Mouse (Mus musculus): ENCODE measurements around the gene Pald1. TPM values are rescaled to one million over a fixed set of nuclear protein-coding genes. Genes with fewer than 3 reads are reported as not detected.

Pald1 gene
- total and polyA plus RNA-seq, 2 experiments from 2014 or later, result 17.9 to 66.8 TPM

DNA sequence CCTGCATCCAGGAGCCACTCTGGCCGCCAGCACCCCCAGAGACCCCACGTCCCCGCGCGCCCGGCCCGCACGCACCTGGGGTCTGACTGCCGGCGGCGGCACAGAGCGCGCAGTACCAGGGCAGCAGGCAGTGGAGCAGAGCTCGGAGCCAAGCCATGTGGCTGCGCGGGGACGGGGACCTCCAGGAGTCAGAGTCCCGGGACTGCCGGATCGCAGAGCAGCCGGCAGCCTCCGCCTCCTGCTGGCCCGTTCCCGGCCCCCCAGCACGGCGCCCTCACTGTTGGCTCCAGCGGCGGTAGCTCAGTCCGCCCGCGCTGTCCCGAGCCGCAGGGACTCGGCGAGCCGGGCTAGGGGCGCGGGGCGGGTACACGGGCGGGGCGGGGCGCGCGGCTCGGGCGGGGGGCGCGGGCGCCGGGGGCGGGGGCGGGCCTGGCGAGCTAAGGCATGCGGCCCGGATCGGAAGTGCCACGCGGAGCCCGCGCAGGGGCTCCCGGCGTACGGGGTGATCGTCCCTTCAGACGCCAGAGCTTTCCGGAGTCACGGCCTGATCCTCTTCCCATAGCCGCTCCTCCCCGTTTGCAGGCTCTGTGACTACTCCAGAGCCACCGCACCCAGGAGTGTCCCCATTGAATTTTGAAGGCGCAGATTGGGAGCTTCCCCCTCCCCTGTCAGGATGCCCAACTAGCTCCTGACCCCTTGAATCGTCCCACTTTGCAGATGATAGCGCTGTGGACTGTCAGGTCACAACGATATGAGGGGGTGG, 110.1 kb downstream of the Pald1 start, which contains the start of gene Adamts14:
TSS of gene Adamts14 (minus strand) at position 358 of the 763 bp plus-strand sequence.
- H3K4me1 ChIP-seq (ENCODE audit: control insufficient read depth, insufficient read depth), result peaks cover 8% of the 10 kb centered on the region; the same call in 1 of the 2 replicates
- peak within 1 kb of the TSS; percentile 84 for H3K4me2 ChIP-seq (ENCODE audit: low read depth, low read length)
- ATAC-seq (ENCODE audit: insufficient read depth, low read depth) (peak; percentile 40), DNase-seq (ENCODE audit: low spot score) (peak; percentile 52)
- no peak for TF ChIP-seq EP300 (IDR thresholded peaks at IDR 0.05; ENCODE audit: low read depth)
- no peak for TF ChIP-seq CTCF (IDR thresholded peaks at IDR 0.05; ENCODE audit: low read depth)
- 1% methylated on average over 66 of the region's 75 CpGs for WGBS
- H3K27me3 ChIP-seq (ENCODE audit: control insufficient read depth, insufficient read depth, low read length), result no peaks in the 10 kb centered on the region; the same call in none of the 2 replicates
- H3K9ac ChIP-seq (replicated peaks; ENCODE audit: low read depth, low read length), result peak within 1 kb of the TSS; percentile 58
- H3K36me3 ChIP-seq (replicated peaks; ENCODE audit: control insufficient read depth, insufficient read depth, low read length), result no peaks in the 10 kb centered on the region
- no peaks in the 10 kb centered on the region for H3K9me3 ChIP-seq (replicated peaks; ENCODE audit: control insufficient read depth, low read length)
- peak within 1 kb of the TSS; percentile 75 for H3K27ac ChIP-seq (ENCODE audit: low read depth)
- H3K4me3 ChIP-seq (ENCODE audit: low read depth, low read length), result peak within 1 kb of the TSS; percentile 52

DNA sequence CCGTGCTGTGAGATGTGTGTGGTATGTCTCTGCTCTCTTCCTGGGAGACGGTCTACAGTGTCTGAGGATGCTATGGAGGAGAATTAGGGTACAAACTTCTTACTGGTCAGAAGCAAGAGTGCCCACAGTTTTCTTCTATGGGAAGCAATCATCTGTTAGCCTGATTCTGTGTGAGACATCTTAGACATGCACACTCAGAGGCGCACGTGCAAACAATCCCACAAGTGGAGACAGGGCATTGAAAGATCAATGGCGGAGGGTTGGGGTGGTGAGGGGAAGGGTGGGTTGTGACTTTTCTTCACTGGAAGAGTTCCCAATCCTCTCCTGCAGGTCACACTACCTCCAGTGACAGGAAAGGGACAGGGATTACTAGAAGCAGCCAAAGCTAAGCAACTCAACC, 110.7 kb downstream of the Pald1 start:
- 64% methylated on average over 5 of the region's 5 CpGs for WGBS
- no peak for DNase-seq (ENCODE audit: low spot score)
- no peaks in the 10 kb centered on the region for H3K9me3 ChIP-seq (replicated peaks; ENCODE audit: control insufficient read depth, low read length)

DNA sequence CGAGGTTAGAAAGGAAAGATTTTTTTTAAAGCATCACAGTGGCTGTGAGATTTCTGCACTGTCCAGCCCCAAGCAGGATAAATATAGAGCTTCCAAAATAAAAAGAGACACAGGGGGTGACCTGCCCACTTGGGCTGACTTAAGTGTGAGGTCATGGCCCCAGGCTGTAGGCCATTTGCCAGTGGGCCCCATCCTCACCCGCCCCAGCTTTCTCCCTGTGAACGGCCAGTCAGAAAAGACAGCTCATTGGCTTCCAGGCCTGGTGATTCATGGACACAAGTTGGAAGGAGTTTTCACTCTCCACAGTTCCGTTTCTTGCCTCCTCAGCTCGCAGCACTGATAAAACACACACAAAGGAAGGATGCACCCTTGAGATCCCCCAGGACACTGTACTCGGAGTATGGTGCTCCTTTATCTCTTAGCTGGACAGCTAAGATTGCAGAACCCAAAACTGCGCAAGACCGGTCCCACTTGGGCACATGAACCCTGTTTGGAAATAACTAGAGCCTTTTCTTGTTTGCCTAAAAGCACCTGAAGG, 111.2 kb downstream of the Pald1 start:
- WGBS, result 38% methylated on average over 8 of the region's 8 CpGs
- no peak overlapping the region for H3K9ac ChIP-seq (replicated peaks; ENCODE audit: low read depth, low read length)

More for the DNA sequence above, 110.7 kb downstream of the Pald1 start:
- Histone ChIP-seq H3K36me3 (replicated peaks; ENCODE audit: control insufficient read depth, insufficient read depth, low read length) (no peaks in the 10 kb centered on the region), H3K27me3 (ENCODE audit: control insufficient read depth, insufficient read depth, low read length) (no peaks in the 10 kb centered on the region; the same call in none of the 2 replicates), H3K4me1 (ENCODE audit: control insufficient read depth, insufficient read depth) (peaks cover 8% of the 10 kb centered on the region; the same call in 1 of the 2 replicates), H3K4me3 (ENCODE audit: low read depth, low read length) (peak overlapping the region; percentile 52), H3K9ac (replicated peaks; ENCODE audit: low read depth, low read length) (peak overlapping the region; percentile 58; the same call in 1 of the 2 replicates), H3K4me2 (ENCODE audit: low read depth, low read length) (peak overlapping the region; percentile 84), H3K27ac (ENCODE audit: low read depth) (peak overlapping the region; percentile 75)
- 0 out of 2 replicates have a peak, but pooled peaks have one; percentile 4 for ATAC-seq (ENCODE audit: insufficient read depth, low read depth)
- TF ChIP-seq CTCF (IDR thresholded peaks at IDR 0.05; ENCODE audit: low read depth) (no peak), EP300 (IDR thresholded peaks at IDR 0.05; ENCODE audit: low read depth) (no peak)

More for the DNA sequence above, 111.2 kb downstream of the Pald1 start:
- H3K36me3 ChIP-seq (replicated peaks; ENCODE audit: control insufficient read depth, insufficient read depth, low read length), result no peaks in the 10 kb centered on the region
- peak overlapping the region; percentile 75 for H3K27ac ChIP-seq (ENCODE audit: low read depth)
- H3K4me2 ChIP-seq (ENCODE audit: low read depth, low read length), result peak overlapping the region; percentile 84
- ATAC-seq (ENCODE audit: insufficient read depth, low read depth) (no peak), DNase-seq (ENCODE audit: low spot score) (peak; percentile 16)
- H3K4me3 ChIP-seq (ENCODE audit: low read depth, low read length), result peak overlapping the region; percentile 52
- TF ChIP-seq EP300 (IDR thresholded peaks at IDR 0.05; ENCODE audit: low read depth) (no peak), CTCF (IDR thresholded peaks at IDR 0.05; ENCODE audit: low read depth) (no peak)
- H3K9me3 ChIP-seq (replicated peaks; ENCODE audit: control insufficient read depth, low read length), result no peaks in the 10 kb centered on the region
- H3K27me3 ChIP-seq (ENCODE audit: control insufficient read depth, insufficient read depth, low read length), result no peaks in the 10 kb centered on the region; the same call in none of the 2 replicates
- H3K4me1 ChIP-seq (ENCODE audit: control insufficient read depth, insufficient read depth), result peaks cover 8% of the 10 kb centered on the region; the same call in 1 of the 2 replicates

Other genes with a start within 250 kb of the Pald1 start
- gene Sgpl1, start 235.8 kb downstream of the Pald1 start, total RNA-seq (2014; rRNA removed; ENCODE audit: low replicate concordance), result 23.9 and 36.3 TPM in 2 replicates
- gene Sgpl1, start 235.8 kb downstream of the Pald1 start, polyA plus RNA-seq (2015; fragmentation: Nextera tagmentation; extraction: Ambion mirVana), result 14.8 and 16.7 TPM in 2 replicates
- not detected in 2 replicates for gene Tbata, start 211.6 kb downstream of the Pald1 start, total RNA-seq (2014; rRNA removed; ENCODE audit: low replicate concordance)
- 0.16 and 0.36 TPM in 2 replicates for gene Tbata, start 211.6 kb downstream of the Pald1 start, polyA plus RNA-seq (2015; fragmentation: Nextera tagmentation; extraction: Ambion mirVana)
- gene Adamts14, start 110.1 kb downstream of the Pald1 start, total RNA-seq (2014; rRNA removed; ENCODE audit: low replicate concordance), result 4.3 and 6.1 TPM in 2 replicates
- gene Adamts14, start 110.1 kb downstream of the Pald1 start, polyA plus RNA-seq (2015; fragmentation: Nextera tagmentation; extraction: Ambion mirVana), result 1.0 and 1.2 TPM in 2 replicates
- gene Prf1, start 85.7 kb downstream of the Pald1 start, total RNA-seq (2014; rRNA removed; ENCODE audit: low replicate concordance), result not detected in 2 replicates
- 0.04 TPM in 1 of 2 replicates, not detected in the other for gene Prf1, start 85.7 kb downstream of the Pald1 start, polyA plus RNA-seq (2015; fragmentation: Nextera tagmentation; extraction: Ambion mirVana)
- 0.12 TPM in 1 of 2 replicates, not detected in the other for gene Nodal, start 34.4 kb upstream of the Pald1 start, total RNA-seq (2014; rRNA removed; ENCODE audit: low replicate concordance)
- gene Nodal, start 34.4 kb upstream of the Pald1 start, polyA plus RNA-seq (2015; fragmentation: Nextera tagmentation; extraction: Ambion mirVana), result 0.23 and 0.45 TPM in 2 replicates
- gene Eif4ebp2, start 69.1 kb upstream of the Pald1 start, total RNA-seq (2014; rRNA removed; ENCODE audit: low replicate concordance), result 14.7 and 24.4 TPM in 2 replicates
- gene Eif4ebp2, start 69.1 kb upstream of the Pald1 start, polyA plus RNA-seq (2015; fragmentation: Nextera tagmentation; extraction: Ambion mirVana), result 38.7 and 40.0 TPM in 2 replicates
- gene Lrrc20, start 92.3 kb upstream of the Pald1 start, total RNA-seq (2014; rRNA removed; ENCODE audit: low replicate concordance), result 13.9 and 15.2 TPM in 2 replicates
- gene Lrrc20, start 92.3 kb upstream of the Pald1 start, polyA plus RNA-seq (2015; fragmentation: Nextera tagmentation; extraction: Ambion mirVana), result 12.9 and 13.9 TPM in 2 replicates
- not detected in 2 replicates for gene Npffr1, start 212.0 kb upstream of the Pald1 start, total RNA-seq (2014; rRNA removed; ENCODE audit: low replicate concordance)
- 0.05 TPM in 1 of 2 replicates, not detected in the other for gene Npffr1, start 212.0 kb upstream of the Pald1 start, polyA plus RNA-seq (2015; fragmentation: Nextera tagmentation; extraction: Ambion mirVana)